ENCODE assay signal across 7 mouse cellular contexts in the genomic region with DNA sequence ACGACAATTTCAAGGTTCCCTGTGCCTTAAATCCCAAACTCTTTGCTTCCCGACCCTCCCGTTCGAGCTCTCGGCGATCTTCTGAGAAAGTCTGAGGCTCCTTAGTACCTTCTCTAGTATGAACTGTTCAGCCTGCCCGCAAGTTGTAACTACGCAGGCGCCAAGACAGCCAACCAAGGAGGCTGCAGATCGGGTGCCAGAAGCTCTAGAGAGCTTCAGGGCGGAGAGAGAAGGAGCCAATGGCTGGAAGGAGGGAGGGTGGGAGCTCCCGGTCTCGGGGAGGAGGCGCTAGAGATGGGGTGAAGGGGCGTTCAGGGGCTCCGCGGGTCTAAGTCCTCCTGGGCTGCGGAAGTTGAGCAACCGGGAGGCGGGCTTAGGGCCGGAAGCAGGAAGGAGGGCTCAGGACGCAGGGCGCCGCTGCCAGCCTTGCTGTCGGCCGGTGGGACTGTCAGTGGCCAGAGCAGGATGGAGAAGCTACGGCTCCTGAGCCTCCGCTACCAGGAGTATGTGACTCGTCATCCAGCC. TPM values are rescaled to one million over a fixed set of nuclear protein-coding genes. Genes with fewer than 3 reads are reported as not detected.
DNase-seq lines count a peak whose midpoint lies in the region; ATAC-seq lines count a peak whose summit lies in the region.

No protein-coding gene starts in this region.

- peak; percentile 98 for DNase-seq in adrenal gland, adult 2 months
- DNase-seq in embryo, embryonic 11.5 days (ENCODE audit: low read depth, low spot score), result peak; percentile 90
- peak; percentile 90 to 94 for DNase-seq in gastrocnemius, postnatal 36 days
- DNase-seq in left cerebral cortex, postnatal 25 days (ENCODE audit: low spot score in 2 of 2), result peak; percentile 91 to 99
- DNase-seq in midbrain, embryonic 10.5 days (ENCODE audit: low spot score), result peak; percentile 96
- peak; percentile 86 for DNase-seq in right cerebral cortex, postnatal 4 days

- H3K9ac ChIP-seq in intestine, embryonic 15.5 days, result peak overlapping the region; percentile 69

- peaks cover 40% of the 10 kb centered on the region for H3K4me1 ChIP-seq in intestine, embryonic 15.5 days (replicated peaks)
- peaks cover 62% of the 10 kb centered on the region for H3K4me1 ChIP-seq in midbrain, embryonic 10.5 days

- H3K27me3 ChIP-seq in intestine, embryonic 15.5 days (replicated peaks), result peaks cover 7% of the 10 kb centered on the region; the same call in 1 of the 2 replicates
- H3K27me3 ChIP-seq in midbrain, embryonic 10.5 days (ENCODE audit: low read depth, poor library complexity, severe bottlenecking), result peaks cover 18% of the 10 kb centered on the region

- H3K9me3 ChIP-seq in intestine, embryonic 15.5 days, result no peaks in the 10 kb centered on the region
- no peaks in the 10 kb centered on the region for H3K9me3 ChIP-seq in midbrain, embryonic 10.5 days (replicated peaks)

- peak overlapping the region; percentile 75 for H3K4me3 ChIP-seq in intestine, embryonic 15.5 days (replicated peaks)
- peak overlapping the region; percentile 69 for H3K4me3 ChIP-seq in midbrain, embryonic 10.5 days

- intact Hi-C loops in gastrocnemius, postnatal 36 days (cut with DNase I), result loop anchor here (2.0 to 5.0 kb wide), 2 partner anchors 42 to 58 kb away; no protein-coding TSS in a partner anchor
- intact Hi-C loops in left cerebral cortex, postnatal 25 days (cut with DNase I), result no loop called here

- peak overlapping the region; percentile 91 for H3K27ac ChIP-seq in intestine, embryonic 15.5 days
- peak overlapping the region; percentile 91 for H3K27ac ChIP-seq in midbrain, embryonic 10.5 days (replicated peaks)

- ATAC-seq in intestine, embryonic 15.5 days, result peak; percentile 94

- H3K36me3 ChIP-seq in intestine, embryonic 15.5 days, result 0 out of 2 replicates have a peak, but pooled peaks cover 6% of the 10 kb centered on the region
- peaks cover 32% of the 10 kb centered on the region for H3K36me3 ChIP-seq in midbrain, embryonic 10.5 days

- peak overlapping the region; percentile 89 for H3K4me2 ChIP-seq in intestine, embryonic 15.5 days (replicated peaks)

- 0% methylated on average over 29 of the region's 29 CpGs for WGBS in intestine, embryonic 15.5 days
- WGBS in midbrain, embryonic 10.5 days, result under 1% methylated on average over 29 of the region's 29 CpGs

RNA-seq across cellular contexts. Expression of a gene that starts 0.5 kb away (rescaled TPM):
- 1 to 10 TPM in 1 of 2 experiments, under 1 TPM in 1; 0.45 to 1.4 TPM for total RNA-seq in adrenal gland, adult 2 months (2021)
- polyA plus RNA-seq in adrenal gland, adult 2 months (2012; rRNA removed), result 1.3 and 2.2 TPM in 2 replicates
- under 1 TPM; 0.52 to 0.84 TPM for total RNA-seq in gastrocnemius, postnatal 36 days (2021)
- polyA plus RNA-seq in intestine, embryonic 15.5 days (2015; fragmentation: Nextera tagmentation; extraction: Ambion mirVana), result 10.0 and 11.8 TPM in 2 replicates
- total RNA-seq in left cerebral cortex, postnatal 25 days (2021), result under 1 TPM; 0.62 to 0.80 TPM
- 16.2 and 25.6 TPM in 2 replicates for polyA plus RNA-seq in midbrain, embryonic 10.5 days (2016; fragmentation: Nextera tagmentation; extraction: Ambion mirVana)

RNA-seq across cellular contexts. Expression of a gene that starts 0.7 kb away (rescaled TPM):
- total RNA-seq in adrenal gland, adult 2 months (2021), result 100 to 1,000 TPM; 102 to 212 TPM
- polyA plus RNA-seq in adrenal gland, adult 2 months (2012; rRNA removed), result 199 and 254 TPM in 2 replicates
- total RNA-seq in gastrocnemius, postnatal 36 days (2021), result 10 to 100 TPM; 14.1 to 23.0 TPM
- polyA plus RNA-seq in intestine, embryonic 15.5 days (2015; fragmentation: Nextera tagmentation; extraction: Ambion mirVana), result 41.6 and 45.8 TPM in 2 replicates
- 10 to 100 TPM; 31.1 to 35.5 TPM for total RNA-seq in left cerebral cortex, postnatal 25 days (2021)
- 26.1 and 27.1 TPM in 2 replicates for polyA plus RNA-seq in midbrain, embryonic 10.5 days (2016; fragmentation: Nextera tagmentation; extraction: Ambion mirVana)

RNA-seq across cellular contexts. Expression of a gene that starts 7.2 kb away (rescaled TPM):
- total RNA-seq in adrenal gland, adult 2 months (2021), result 10 to 100 TPM in 1 of 2 experiments, 1 to 10 TPM in 1; 4.9 to 14.6 TPM
- 10.5 and 15.0 TPM in 2 replicates for polyA plus RNA-seq in adrenal gland, adult 2 months (2012; rRNA removed)
- total RNA-seq in gastrocnemius, postnatal 36 days (2021), result under 1 TPM; 0.81 to 0.99 TPM
- polyA plus RNA-seq in intestine, embryonic 15.5 days (2015; fragmentation: Nextera tagmentation; extraction: Ambion mirVana), result 2.9 and 3.0 TPM in 2 replicates
- total RNA-seq in left cerebral cortex, postnatal 25 days (2021), result 1 to 10 TPM; 3.4 to 4.4 TPM
- polyA plus RNA-seq in midbrain, embryonic 10.5 days (2016; fragmentation: Nextera tagmentation; extraction: Ambion mirVana), result 4.1 and 5.2 TPM in 2 replicates

RNA-seq across cellular contexts. Expression of a gene that starts 25.9 kb away (rescaled TPM):
- 10 to 100 TPM; 30.2 to 34.9 TPM for total RNA-seq in adrenal gland, adult 2 months (2021)
- 60.9 and 67.1 TPM in 2 replicates for polyA plus RNA-seq in adrenal gland, adult 2 months (2012; rRNA removed)
- 1 to 10 TPM; 6.9 to 7.2 TPM for total RNA-seq in gastrocnemius, postnatal 36 days (2021)
- polyA plus RNA-seq in intestine, embryonic 15.5 days (2015; fragmentation: Nextera tagmentation; extraction: Ambion mirVana), result 19.4 and 21.3 TPM in 2 replicates
- total RNA-seq in left cerebral cortex, postnatal 25 days (2021), result 100 to 1,000 TPM; 374 to 376 TPM
- polyA plus RNA-seq in midbrain, embryonic 10.5 days (2016; fragmentation: Nextera tagmentation; extraction: Ambion mirVana), result 58.3 and 70.5 TPM in 2 replicates

RNA-seq across cellular contexts. Expression of a gene that starts 58.7 kb away (rescaled TPM):
- total RNA-seq in adrenal gland, adult 2 months (2021), result 10 to 100 TPM; 32.9 to 45.1 TPM
- polyA plus RNA-seq in adrenal gland, adult 2 months (2012; rRNA removed), result 27.6 and 53.8 TPM in 2 replicates
- total RNA-seq in gastrocnemius, postnatal 36 days (2021), result 10 to 100 TPM; 16.9 to 21.9 TPM
- 14.5 and 15.8 TPM in 2 replicates for polyA plus RNA-seq in intestine, embryonic 15.5 days (2015; fragmentation: Nextera tagmentation; extraction: Ambion mirVana)
- total RNA-seq in left cerebral cortex, postnatal 25 days (2021), result 100 to 1,000 TPM; 110 to 113 TPM
- 32.8 and 36.2 TPM in 2 replicates for polyA plus RNA-seq in midbrain, embryonic 10.5 days (2016; fragmentation: Nextera tagmentation; extraction: Ambion mirVana)

Comparison
In these comparisons a context has a peak if more than half of its experiments do, and no peak if none do; other contexts are left out.
1. Peak in every context shown above with its lines: DNase-seq, ATAC-seq, H3K4me3 ChIP-seq and H3K27ac ChIP-seq.